Mouse (Mus musculus): ENCODE measurements at regions not wholly inside any gene's neighbourhood (a gene's known extent, or its start where the extent isn't known, plus 50 kb on each side); places are given as distances from the start of the nearest gene placed in this dataset.

DNA sequence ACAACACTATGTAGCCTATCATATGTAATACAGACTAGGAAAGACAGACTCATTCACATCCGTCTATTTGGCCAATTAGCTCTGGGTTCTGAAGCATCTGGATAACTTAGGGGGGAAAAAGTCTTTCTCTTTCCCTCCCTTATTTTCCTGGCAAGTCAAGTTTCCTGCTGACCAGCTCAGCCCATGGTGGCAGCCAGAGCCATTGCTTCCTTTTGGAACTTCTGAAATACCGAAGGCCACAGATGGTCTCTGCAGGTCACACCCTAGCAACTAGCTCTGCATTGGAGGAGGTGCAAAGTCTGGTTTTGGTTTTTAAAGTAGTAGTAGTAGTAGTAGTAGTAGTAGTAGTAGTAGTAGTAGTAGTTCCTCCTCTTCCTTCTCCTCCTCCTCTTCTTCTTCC is 76.6 kb upstream of the Gm15217 start:
- no peak for DNase-seq

DNA sequence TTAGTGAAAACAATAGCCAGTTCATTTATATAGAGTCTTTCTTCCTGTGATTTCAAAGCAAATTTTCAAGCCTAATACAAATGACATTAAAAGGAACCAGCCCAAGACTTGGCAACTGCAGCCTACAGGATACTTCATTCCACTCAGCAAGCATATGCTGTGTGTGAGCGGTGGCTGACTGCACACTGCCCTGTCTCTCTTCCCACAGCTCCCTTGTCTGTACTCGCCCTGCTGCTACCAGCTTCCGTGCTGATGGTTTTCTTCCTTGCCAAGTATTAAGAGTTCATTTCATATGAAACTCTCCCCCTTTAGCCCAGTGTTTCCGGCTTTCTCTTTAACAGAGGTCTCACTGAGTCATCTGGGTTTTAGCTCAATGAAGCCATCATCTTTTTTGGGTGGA is 73.9 kb upstream of the Gm15217 start:
- DNase-seq, result no peak

- no peak for DNase-seq
Observed at GRCm38 (mm10) chr14:46313064-46313463, 66.2 kb upstream of the Gm15217 start.

- DNase-seq, result no peak
Observed at GRCm38 (mm10) chr14:46316521-46316920, 62.7 kb upstream of the Gm15217 start.

DNA sequence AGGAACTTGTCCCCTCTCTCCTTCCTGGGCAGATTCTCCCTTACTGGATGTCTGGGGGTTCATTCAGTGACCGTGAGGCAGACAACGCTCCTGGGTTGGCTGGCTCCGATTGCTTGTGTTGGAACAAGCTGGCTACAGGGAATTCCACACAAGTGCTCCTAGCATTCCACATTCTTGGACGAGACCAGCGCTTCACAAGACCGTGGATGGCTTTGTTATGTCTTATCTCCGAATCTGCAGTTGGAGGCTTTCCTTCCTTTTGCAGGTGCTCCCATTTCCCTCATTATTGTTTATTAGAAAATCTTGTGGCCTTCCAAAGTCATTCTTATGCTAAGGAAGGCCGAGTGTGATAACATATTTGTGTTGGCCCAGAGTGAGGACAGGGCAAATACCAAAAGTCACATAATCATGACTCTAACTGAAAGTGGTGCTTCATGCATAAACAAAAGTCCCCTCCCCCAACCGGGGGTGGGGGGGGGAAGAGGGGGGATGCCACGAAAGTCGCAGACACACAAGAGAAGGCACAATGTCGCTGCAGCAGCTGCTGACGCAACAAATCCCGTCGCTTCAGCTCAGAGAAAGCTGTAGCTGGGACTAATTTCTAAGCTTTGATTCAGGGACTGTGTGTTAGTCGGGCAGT is 61.7 kb upstream of the Gm15217 start:
- no peak for DNase-seq

GRCm38 (mm10) chr14:46328064-46328463 is 51.1 kb upstream of the Gm15217 start:
- DNase-seq, result no peak
